Mouse (Mus musculus): ENCODE results near the gene Trpt1. TPM values are rescaled to one million over a fixed set of nuclear protein-coding genes. Genes with fewer than 3 reads are reported as not detected.

Trpt1 gene
- total RNA-seq, 2 experiments from 2014 or later = 22.6 to 25.7 TPM

DNA sequence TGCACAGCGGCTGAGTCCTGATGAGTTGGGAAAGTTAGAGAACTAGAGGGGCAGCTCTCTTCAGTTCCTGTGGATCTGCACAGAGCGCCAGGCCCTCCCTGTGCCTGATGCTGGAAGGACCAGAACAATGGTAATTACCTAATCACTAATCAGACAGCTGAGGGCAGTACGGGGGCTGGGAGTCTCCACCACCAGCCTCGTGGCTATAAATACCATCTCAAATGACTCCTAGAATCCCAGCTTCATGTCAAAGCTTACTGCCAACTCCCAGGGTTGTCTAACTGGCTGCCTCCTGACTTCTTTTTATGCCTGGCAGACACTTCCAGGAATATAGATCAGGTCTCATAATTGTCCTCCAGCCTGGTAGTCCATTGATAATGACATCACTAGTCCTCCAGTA lies 48.8 kb downstream of the Trpt1 start:
- DNase-seq = no peak

Other genes starting within 250 kb of the Trpt1 start
- gene Rps6ka4, start 155.5 kb upstream of the Trpt1 start, total RNA-seq (2021) = 10 to 100 TPM; 22.6 to 28.7 TPM
- under 1 TPM; 0.41 to 0.52 TPM for gene Ccdc88b, start 137.9 kb upstream of the Trpt1 start, total RNA-seq (2021)
- gene Trmt112, start 86.4 kb upstream of the Trpt1 start, total RNA-seq (2021) = 10 to 100 TPM; 34.4 to 35.5 TPM
- 100 to 1,000 TPM; 309 to 336 TPM for gene Prdx5, start 86.0 kb upstream of the Trpt1 start, total RNA-seq (2021)
- 100 to 1,000 TPM; 111 to 119 TPM for gene Esrra, start 74.3 kb upstream of the Trpt1 start, total RNA-seq (2021)
- not detected for gene Catsperz, start 70.8 kb upstream of the Trpt1 start, total RNA-seq (2021)
- gene Kcnk4, start 61.6 kb upstream of the Trpt1 start, total RNA-seq (2021) = under 1 TPM in 1 of 2 experiments, not detected in 1; 0.56 TPM
- gene Bad, start 54.3 kb upstream of the Trpt1 start, total RNA-seq (2021) = 10 to 100 TPM; 29.6 to 30.5 TPM
- 10 to 100 TPM; 18.7 to 21.4 TPM for gene Gpr137, start 53.7 kb upstream of the Trpt1 start, total RNA-seq (2021)
- gene Ppp1r14b, start 21.2 kb upstream of the Trpt1 start, total RNA-seq (2021) = 100 to 1,000 TPM; 243 to 246 TPM
- gene Plcb3, start 19.7 kb upstream of the Trpt1 start, total RNA-seq (2021) = 10 to 100 TPM; 17.4 to 19.9 TPM
- gene Fkbp2, start 15.6 kb upstream of the Trpt1 start, total RNA-seq (2021) = 10 to 100 TPM; 23.5 to 26.6 TPM
- 100 to 1,000 TPM; 263 to 265 TPM for gene Vegfb, start 8.5 kb upstream of the Trpt1 start, total RNA-seq (2021)
- gene Dnajc4, start 3.6 kb upstream of the Trpt1 start, total RNA-seq (2021) = 10 to 100 TPM; 48.7 to 49.2 TPM
- 10 to 100 TPM; 27.2 to 29.0 TPM for gene Nudt22, start within 50 bp of the Trpt1 start, total RNA-seq (2021)
- 1 to 10 TPM; 3.5 to 3.7 TPM for gene Fermt3, start 23.3 kb downstream of the Trpt1 start, total RNA-seq (2021)
- gene Stip1, start 43.8 kb downstream of the Trpt1 start, total RNA-seq (2021) = 100 to 1,000 TPM; 139 to 151 TPM
- 100 to 1,000 TPM; 107 to 126 TPM for gene Macrod1, start 60.7 kb downstream of the Trpt1 start, total RNA-seq (2021)
- 1 to 10 TPM; 1.8 to 2.1 TPM for gene Flrt1, start 109.6 kb downstream of the Trpt1 start, total RNA-seq (2021)
- gene Otub1, start 210.2 kb downstream of the Trpt1 start, total RNA-seq (2021) = 100 to 1,000 TPM; 111 to 112 TPM
- 100 to 1,000 TPM; 836 to 917 TPM for gene Cox8a, start 221.5 kb downstream of the Trpt1 start, total RNA-seq (2021)
- gene Naa40, start 245.1 kb downstream of the Trpt1 start, total RNA-seq (2021) = 10 to 100 TPM; 34.3 to 36.9 TPM

Measured in heart, postnatal 4 days (tissue).